Comparison of ENCODE assay signal across 10 mouse cellular contexts in the genomic region with DNA sequence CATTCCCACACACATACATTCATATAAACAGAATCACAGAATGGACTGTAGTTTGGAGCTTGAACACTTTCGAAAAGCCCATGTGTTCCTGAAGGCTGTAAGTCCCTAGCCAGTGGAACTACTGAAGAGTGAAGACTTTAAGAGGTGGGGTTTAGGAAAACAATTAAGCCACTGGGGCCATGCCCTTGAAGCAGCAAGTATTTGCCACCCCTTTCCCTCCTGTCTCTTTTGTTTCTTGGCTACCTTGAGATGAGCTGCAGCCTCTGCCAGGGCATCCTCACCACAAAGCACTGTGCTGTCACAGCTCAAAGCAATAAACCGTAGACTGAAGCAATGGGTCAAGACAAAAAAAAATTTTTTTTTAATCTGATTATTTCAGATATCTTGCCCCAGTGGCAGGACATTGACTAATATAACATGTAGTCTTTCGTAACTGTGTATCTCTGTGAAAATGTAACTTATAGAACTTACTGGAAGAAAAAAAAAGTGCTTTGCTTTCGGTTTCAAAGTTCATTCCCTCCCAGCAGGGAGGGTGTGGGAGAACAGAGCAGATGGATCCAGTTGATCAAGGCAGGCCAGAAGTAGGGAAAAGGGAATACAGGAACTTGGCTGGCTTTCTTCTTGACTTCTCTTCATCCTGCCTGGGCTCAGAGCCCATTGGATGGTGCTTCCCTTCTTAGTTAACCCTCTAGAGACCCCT. TPM values are rescaled to one million over a fixed set of nuclear protein-coding genes. Genes with fewer than 3 reads are reported as not detected.
DNase-seq lines count a peak whose midpoint lies in the region; ATAC-seq and TF ChIP-seq lines count a peak whose summit lies in the region.
"Had no signal": no experiment of that assay in that cellular context is flagged by ENCODE, and none has a peak within 500 bp of the region (broad histone marks: within the 10 kb centered on the region; RNA-seq: fewer than 3 reads in every experiment).

No protein-coding gene starts in this region.

- H3K36me3 ChIP-seq in forebrain, postnatal 0 days (ENCODE audit: insufficient read depth): no peaks in the 10 kb centered on the region
- H3K36me3 ChIP-seq in forebrain, embryonic 13.5 days (ENCODE audit: poor library complexity, severe bottlenecking): no peaks in the 10 kb centered on the region
- no peaks in the 10 kb centered on the region for H3K36me3 ChIP-seq in CH12.LX (replicated peaks in 1 of 2; ENCODE audit: control insufficient read depth in 1 of 2, insufficient read depth in 1 of 2, low read length in 1 of 2)

- H3K4me2 ChIP-seq in forebrain, postnatal 0 days (ENCODE audit: low read depth): no peak overlapping the region
- no peak overlapping the region for H3K4me2 ChIP-seq in forebrain, embryonic 13.5 days
- peak overlapping the region; percentile 57 for H3K4me2 ChIP-seq in CH12.LX (ENCODE audit: insufficient read depth, low read depth, poor library complexity, severe bottlenecking)

- H3K4me3 ChIP-seq in forebrain, postnatal 0 days (ENCODE audit: low read depth, low read length): no peak overlapping the region
- H3K4me3 ChIP-seq in forebrain, embryonic 13.5 days: no peak overlapping the region
- peak overlapping the region in 2 of 3 experiments; percentile 9 to 16 for H3K4me3 ChIP-seq in CH12.LX (replicated peaks in 1 of 3; ENCODE audit: low read depth in 2 of 3, low read length in 2 of 3, poor library complexity in 1 of 3)
- H3K4me3 ChIP-seq: left cerebral cortex, adult 2 months had no signal

- H3K9me3 ChIP-seq in forebrain, postnatal 0 days (ENCODE audit: low read length): no peaks in the 10 kb centered on the region
- H3K9me3 ChIP-seq in forebrain, embryonic 13.5 days (replicated peaks): no peaks in the 10 kb centered on the region
- no peaks in the 10 kb centered on the region for H3K9me3 ChIP-seq in CH12.LX (replicated peaks; ENCODE audit: low read length)

- no peaks in the 10 kb centered on the region for H3K4me1 ChIP-seq in forebrain, postnatal 0 days (ENCODE audit: insufficient read depth)
- H3K4me1 ChIP-seq in forebrain, embryonic 13.5 days: peaks cover 7% of the 10 kb centered on the region; the same call in 1 of the 2 replicates
- peaks cover 5 to 12% of the 10 kb centered on the region in 2 experiments for H3K4me1 ChIP-seq in CH12.LX (ENCODE audit: control insufficient read depth in 1 of 2, insufficient read depth in 2 of 2)

- TF ChIP-seq EP300 in CH12.LX (IDR thresholded peaks at IDR 0.05; ENCODE audit: low read length): no peak

- no peak overlapping the region for H3K27ac ChIP-seq in forebrain, postnatal 0 days (ENCODE audit: low read depth, low read length)
- H3K27ac ChIP-seq in forebrain, embryonic 13.5 days: no peak overlapping the region
- no peak overlapping the region for H3K27ac ChIP-seq in CH12.LX (ENCODE audit: insufficient read depth, low read depth)
- H3K27ac ChIP-seq: left cerebral cortex, adult 2 months had no signal

- no peak overlapping the region for H3K9ac ChIP-seq in forebrain, postnatal 0 days
- no peak overlapping the region for H3K9ac ChIP-seq in forebrain, embryonic 13.5 days
- H3K9ac ChIP-seq in CH12.LX (ENCODE audit: insufficient read depth, low read depth): peak overlapping the region; percentile 2; the same call in 1 of the 2 replicates

- TF ChIP-seq CTCF in forebrain, postnatal 0 days (IDR thresholded peaks at IDR 0.05; ENCODE audit: low read depth): no peak
- TF ChIP-seq CTCF in CH12.LX (conservative IDR thresholded peaks at IDR 0.05 in 1 of 2, IDR thresholded peaks at IDR 0.05 in 1 of 2; ENCODE audit: low read depth in 2 of 2, low read length in 2 of 2): no peak

- no peak for TF ChIP-seq RAD21 in CH12.LX (IDR thresholded peaks at IDR 0.05; ENCODE audit: low read depth, low read length)

- H3K27me3 ChIP-seq in forebrain, postnatal 0 days (ENCODE audit: insufficient read depth, low read length): no peaks in the 10 kb centered on the region
- H3K27me3 ChIP-seq in forebrain, embryonic 13.5 days: peaks cover 8% of the 10 kb centered on the region; the same call in 1 of the 2 replicates
- H3K27me3 ChIP-seq in CH12.LX (replicated peaks): no peaks in the 10 kb centered on the region

- dilution Hi-C loops in CH12.LX (cut with MboI; ENCODE audit: extremely low pct_ligation_motif_present, extremely low pct_unique_long_range_greater_than_20kb, low sequenced_read_pairs): no loop called here

- no peak for DNase-seq in forebrain, postnatal 0 days
- DNase-seq in CH12.LX (ENCODE audit: extremely low read depth): no peak
- peak; percentile 53 to 58 for DNase-seq in heart, adult 9 months (ENCODE audit: low spot score in 2 of 2)
- DNase-seq in kidney, postnatal 25 days: peak; percentile 48 to 79
- no peak for DNase-seq in layer of hippocampus, adult 9-11 months
- DNase-seq in layer of hippocampus, adult 9-10 months (ENCODE audit: low spot score): no peak
- no peak for DNase-seq in neural tube, embryonic 10.5 days (ENCODE audit: extremely low spot score, low spot score)

- 63% methylated on average over 4 of the region's 4 CpGs for WGBS in forebrain, postnatal 0 days
- WGBS in forebrain, embryonic 13.5 days: 79% methylated on average over 4 of the region's 4 CpGs

- in situ Hi-C loops in CH12.LX (cut with MboI; ENCODE audit: low pct_ligation_motif_present, low pct_unique_long_range_greater_than_20kb, low sequenced_read_pairs): no loop called here

- TF ChIP-seq POLR2A in CH12.LX (IDR thresholded peaks at IDR 0.05; ENCODE audit: low read depth, low read length): no peak

- ATAC-seq in forebrain, postnatal 0 days: peak; percentile 18; the same call in 1 of the 2 replicates
- ATAC-seq in forebrain, embryonic 13.5 days: no peak
- ATAC-seq: forebrain, embryonic 16.5 days had no signal

- H3K79me2 ChIP-seq in CH12.LX (replicated peaks; ENCODE audit: control insufficient read depth, extremely low read depth, insufficient read depth, poor library complexity, severe bottlenecking): no peaks in the 10 kb centered on the region

TF ChIP-seq in CH12.LX, 34 proteins besides CTCF, POLR2A, EP300 and RAD21:
- no peak for TF ChIP-seq BHLHE40 (IDR thresholded peaks at IDR 0.05; ENCODE audit: low read depth, low read length)
- TF ChIP-seq MYC (IDR thresholded peaks at IDR 0.05; ENCODE audit: low read depth, low read length): no peak
- TF ChIP-seq ZNF384 (IDR thresholded peaks at IDR 0.05; ENCODE audit: low read depth, low read length): peak; percentile 73

RNA-seq across cellular contexts. Expression of a gene that starts 35.2 kb away (rescaled TPM):
- total RNA-seq in forebrain, postnatal 0 days (2014; rRNA removed): 28.5 and 29.0 TPM in 2 replicates
- 44.8 and 50.9 TPM in 2 replicates for polyA plus RNA-seq in forebrain, postnatal 0 days (2015; fragmentation: Nextera tagmentation; extraction: Ambion mirVana)
- polyA plus RNA-seq in forebrain, embryonic 13.5 days (2015; fragmentation: Nextera tagmentation; extraction: Ambion mirVana): 52.4 and 54.7 TPM in 2 replicates
- 32.7 and 38.6 TPM in 2 replicates for total RNA-seq in CH12.LX (2012; rRNA removed)
- 60.4 and 62.7 TPM in 2 replicates for total RNA-seq in CH12.LX (2014; rRNA removed)
- 43.4 and 44.4 TPM in 2 replicates for polyA plus RNA-seq in CH12.LX (2012; ENCODE audit: insufficient read length, low read depth)

RNA-seq across cellular contexts. Expression of a gene that starts 38.2 kb away (rescaled TPM):
- total RNA-seq in forebrain, postnatal 0 days (2014; rRNA removed): 86.2 and 101 TPM in 2 replicates
- polyA plus RNA-seq in forebrain, postnatal 0 days (2015; fragmentation: Nextera tagmentation; extraction: Ambion mirVana): 135 and 155 TPM in 2 replicates
- polyA plus RNA-seq in forebrain, embryonic 13.5 days (2015; fragmentation: Nextera tagmentation; extraction: Ambion mirVana): 160 and 170 TPM in 2 replicates
- total RNA-seq in CH12.LX (2012; rRNA removed) (42.2 and 42.9 TPM in 2 replicates), CH12.LX (2014; rRNA removed) (61.6 and 68.3 TPM in 2 replicates)
- 61.7 and 62.6 TPM in 2 replicates for polyA plus RNA-seq in CH12.LX (2012; ENCODE audit: insufficient read length, low read depth)

Comparison
In these comparisons a context has a peak if more than half of its experiments do, and no peak if none do; other contexts are left out.
1. DNase-seq: peak in heart, adult 9 months (2 of 2) and kidney, postnatal 25 days (2 of 2); none in forebrain, postnatal 0 days (single experiment), CH12.LX (single experiment), layer of hippocampus, adult 9-11 months (single experiment), layer of hippocampus, adult 9-10 months (single experiment) and neural tube, embryonic 10.5 days (single experiment).
2. H3K4me3 ChIP-seq: peak in CH12.LX (2 of 3); none in forebrain, postnatal 0 days (single experiment) and forebrain, embryonic 13.5 days (single experiment).